Mouse (Mus musculus): ENCODE measurements at regions not wholly inside any gene's neighbourhood (a gene's known extent, or its start where the extent isn't known, plus 50 kb on each side); places are given as distances from the start of the nearest gene placed in this dataset.

- peak; percentile 35 for DNase-seq (ENCODE audit: low read depth, low spot score)
Measured at GRCm38 (mm10) chr16:60815628-60816414, 210.5 kb upstream of the Epha6 start.

- DNase-seq (ENCODE audit: low read depth, low spot score) = peak; percentile 24
Measured at GRCm38 (mm10) chr16:60800746-60801145, 195.4 kb upstream of the Epha6 start.
